In genomic region chr15:57616880-57617391, GRCm38 (mm10) we compare ENCODE assay signal across 10 mouse cellular contexts.
DNase-seq lines count a peak whose midpoint lies in the region; TF ChIP-seq lines count a peak whose summit lies in the region.
"Had no signal": no experiment of that assay in that cellular context is flagged by ENCODE, and none has a peak within 500 bp of the region (broad histone marks: within the 10 kb centered on the region; RNA-seq: fewer than 3 reads in every experiment).

No protein-coding gene starts in this region.

- no peak for TF ChIP-seq CTCF in lung, adult 2 months (IDR thresholded peaks at IDR 0.05; ENCODE audit: insufficient read depth, low read length)

- H3K4me3 ChIP-seq in lung, adult 2 months (replicated peaks; ENCODE audit: extremely low read depth, low read depth, low read length) = no peak overlapping the region
- H3K4me3 ChIP-seq: neural tube, embryonic 13.5 days had no signal

- TF ChIP-seq POLR2A in lung, adult 2 months (IDR thresholded peaks at IDR 0.05; ENCODE audit: borderline replicate concordance, extremely low read depth, low read depth, low read length) = no peak

- DNase-seq in adrenal gland, postnatal 10 days = peak; percentile 1
- DNase-seq in adrenal gland, adult 8-10 months = no peak
- peak; percentile 4 for DNase-seq in lung, postnatal 10 days
- no peak for DNase-seq in lung, adult 2 months
- DNase-seq in gastrocnemius, postnatal 10 days = peak; percentile 32
- peak; percentile 31 to 46 for DNase-seq in kidney, postnatal 36 days
- no peak for DNase-seq in spleen, postnatal 36 days (ENCODE audit: low spot score in 2 of 2)
- no peak for DNase-seq in frontal cortex, postnatal 36 days (ENCODE audit: low spot score in 2 of 2)
- DNase-seq: adrenal gland, postnatal 14 days had no signal

- 59% methylated on average over 11 of the region's 11 CpGs for WGBS in lung, adult 2 months

- no peaks in the 10 kb centered on the region for H3K4me1 ChIP-seq in lung, adult 2 months (ENCODE audit: control insufficient read depth, insufficient read depth, low read length)
- H3K4me1 ChIP-seq: neural tube, embryonic 13.5 days had no signal

Comparison
In these comparisons a context has a peak if more than half of its experiments do, and no peak if none do; other contexts are left out.
1. DNase-seq: peak in adrenal gland, postnatal 10 days (single experiment), lung, postnatal 10 days (single experiment), gastrocnemius, postnatal 10 days (single experiment) and kidney, postnatal 36 days (2 of 2); none in adrenal gland, adult 8-10 months (single experiment), lung, adult 2 months (single experiment), spleen, postnatal 36 days (0 of 2) and frontal cortex, postnatal 36 days (0 of 2).